Mouse (Mus musculus) gastrocnemius, postnatal 14 days (tissue): ENCODE data around the gene Try5. TPM values are rescaled to one million over a fixed set of nuclear protein-coding genes. Genes with fewer than 3 reads are reported as not detected.
"Not testable (repeated sequence)": the region's sequence is repeated elsewhere in the genome, so short reads cannot be mapped to it uniquely, and the experiment has no call there.

Source experiments
- DNase-seq: peaks from one replicate; pipeline ENCODE4 v3.0.0; 2021; ENCODE audit warnings: mixed read lengths
- intact Hi-C: fragments of 180-260 bp; cut with DNase I; formaldehyde crosslinking; loops from one replicate; pipeline ENCODE4 v1.15.1; 2025; ENCODE audit warnings: low total_unique reads
- long read RNA-seq, 2 experiments: library from polyadenylated mRNA; stranded (forward); transcript quantifications; one replicate each; pipeline ENCODE4 v2.0.0; 2021
- total RNA-seq, 2 experiments: library from RNA; stranded (reverse); gene quantifications; 2 replicates each; pipeline ENCODE4 v1.2.3; 2021

The Try5 gene
- total RNA-seq = not detected
- long read RNA-seq, experiment 1 = 0 reads
- long read RNA-seq, experiment 2 = 0 reads

DNA sequence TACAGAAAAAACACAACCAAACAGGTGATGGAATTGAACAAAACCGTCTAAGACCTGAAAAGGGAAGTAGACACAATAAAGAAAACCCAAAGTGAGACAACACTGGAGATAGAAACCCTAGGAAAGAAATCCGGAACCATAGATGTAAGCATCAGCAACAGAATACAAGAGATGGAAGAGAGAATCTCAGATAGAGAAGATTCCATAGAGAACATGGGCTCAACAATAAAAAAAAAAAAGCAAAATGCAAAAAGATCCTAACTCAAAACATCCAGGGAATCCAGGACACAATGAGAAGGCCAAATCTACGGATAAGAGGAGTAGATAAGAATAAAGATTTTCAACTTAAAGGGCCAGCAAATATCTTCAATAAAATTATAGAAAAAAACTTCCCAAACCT is at the start of gene Try5:
Gene Try5, minus strand, starts transcription at position 101 of the 400 bp plus-strand sequence.
- intact Hi-C loops, DNase-seq: not testable (repeated sequence)

DNA sequence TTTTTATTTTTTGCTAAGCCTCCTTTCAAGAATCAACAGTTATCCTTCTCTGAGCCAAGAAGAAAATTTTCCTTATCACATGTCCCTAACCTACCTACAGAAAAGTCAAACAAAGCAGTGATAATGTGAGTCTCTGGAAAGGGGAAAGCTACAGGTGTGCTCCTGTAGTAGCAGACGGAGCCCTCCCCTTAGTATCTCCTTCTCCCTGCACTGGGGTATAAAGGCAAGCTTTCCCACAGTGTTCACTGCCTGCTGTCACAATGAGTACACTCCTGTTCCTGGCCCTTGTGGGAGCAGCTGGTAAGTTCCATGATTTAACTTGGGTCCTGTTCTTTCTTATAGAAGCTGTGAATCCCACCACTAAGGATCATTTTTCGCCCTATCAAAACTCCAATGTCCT is 37.3 kb upstream of the Try5 start, which contains the start of gene Try10:
Gene Try10, plus strand, starts transcription at position 174 of the 400 bp plus-strand sequence.
- no peak for DNase-seq
- intact Hi-C loops = no loop called here

DNA sequence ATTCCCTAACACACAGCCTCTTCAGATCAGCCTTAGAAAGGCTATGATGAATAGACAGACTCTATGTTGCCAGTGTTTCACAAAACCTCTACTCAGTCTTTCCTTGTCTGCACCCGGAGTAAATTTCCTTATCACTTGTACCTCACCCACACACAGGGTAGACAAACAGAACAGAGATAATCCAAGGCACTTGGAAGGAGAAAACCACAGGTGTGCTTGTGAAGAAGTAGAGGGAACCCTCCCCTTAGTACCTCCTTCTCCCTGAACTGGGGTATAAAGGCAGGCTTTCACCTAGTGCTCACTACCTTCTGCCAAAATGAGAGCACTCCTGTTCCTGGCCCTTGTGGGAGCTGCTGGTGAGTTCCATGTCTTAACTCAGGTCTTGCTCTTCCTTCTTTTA is 14.7 kb downstream of the Try5 start, which contains the start of gene Try4:
Gene Try4, plus strand, starts transcription at position 301 of the 400 bp plus-strand sequence.
- no peak for DNase-seq
- intact Hi-C loops = no loop called here

DNA sequence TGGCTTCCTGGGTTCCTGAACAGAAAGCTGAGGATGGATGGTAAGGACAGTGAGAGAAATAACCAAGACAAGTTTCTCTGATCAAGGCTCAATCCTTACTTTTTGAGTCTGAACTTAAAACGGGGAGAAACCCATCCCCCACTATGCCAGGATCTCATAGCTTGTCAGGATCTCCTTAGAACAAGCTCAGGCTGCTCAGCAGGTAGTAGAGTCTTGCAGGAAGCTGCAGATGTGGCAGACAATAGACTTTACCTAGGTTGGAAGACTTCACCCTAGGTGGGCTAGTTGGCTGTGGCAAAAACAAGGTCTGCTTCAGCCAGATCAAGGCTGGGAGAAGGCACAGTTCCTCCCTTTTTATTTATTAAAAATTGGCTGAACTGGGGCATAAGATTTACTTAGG is 18.4 kb downstream of the Try5 start:
- no peak for DNase-seq
- intact Hi-C loops = no loop called here

DNA sequence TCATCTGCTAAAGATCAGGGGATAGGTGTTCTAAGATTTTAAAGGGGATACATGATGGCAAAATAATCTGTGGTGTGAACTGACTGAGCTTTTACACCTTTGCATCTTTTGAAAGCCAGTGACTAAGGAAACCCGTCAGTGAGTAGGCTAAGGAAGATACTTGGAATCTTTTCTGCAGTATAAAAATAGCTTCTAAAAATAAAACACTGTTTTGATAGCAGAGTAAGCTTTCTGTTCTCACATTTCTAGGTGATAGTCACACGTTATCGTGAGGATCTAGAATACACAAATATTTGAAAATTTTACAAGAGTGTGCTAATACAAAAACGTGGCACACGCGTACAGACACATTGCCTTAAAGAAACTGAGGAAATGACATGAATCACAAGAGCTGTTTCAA is 50.5 kb downstream of the Try5 start:
- no peak for DNase-seq
- intact Hi-C loops = no loop called here

DNA sequence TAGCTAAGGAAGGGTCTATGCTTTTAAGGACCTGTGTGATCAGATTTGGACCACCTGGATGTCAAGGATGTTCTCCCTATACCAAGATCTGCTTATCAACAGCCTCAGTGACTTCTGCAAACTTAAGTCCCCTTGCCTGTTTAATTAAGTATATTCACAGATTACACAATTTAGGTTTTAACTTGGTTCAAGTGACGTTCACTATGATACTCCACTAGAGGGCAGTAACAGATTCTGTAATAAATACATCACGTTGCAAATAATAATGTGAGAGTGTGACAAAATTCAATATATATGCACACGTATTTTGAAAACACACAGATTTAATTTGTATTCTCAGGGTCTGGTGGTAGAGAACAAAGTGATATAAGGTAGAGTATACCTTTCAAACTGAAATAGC is 53.8 kb downstream of the Try5 start:
- intact Hi-C loops = no loop called here
- DNase-seq = no peak

Other genes starting within 250 kb of the Try5 start
- gene Try4, start 14.6 kb downstream of the Try5 start, total RNA-seq = not detected
- not detected for gene Try10, start 37.3 kb upstream of the Try5 start, total RNA-seq
- not detected for gene Prss3, start 60.8 kb upstream of the Try5 start, total RNA-seq
- not detected for gene Gm5771, start 75.5 kb upstream of the Try5 start, total RNA-seq
- not detected for gene Gm10334, start 129.3 kb upstream of the Try5 start, total RNA-seq
- not detected for gene Prss1, start 142.1 kb upstream of the Try5 start, total RNA-seq
- gene Prss2, start 204.9 kb upstream of the Try5 start, total RNA-seq = not detected